Mouse (Mus musculus) adrenal gland, postnatal 10 days (tissue): ENCODE data around the gene Taf1b. TPM values are rescaled to one million over a fixed set of nuclear protein-coding genes. Genes with fewer than 3 reads are reported as not detected.

Experiments
- DNase-seq: peaks from one replicate; pipeline ENCODE4 v3.0.0; 2021; ENCODE audit warnings: mixed read lengths
- total RNA-seq, 2 experiments: library from RNA; stranded (reverse); gene quantifications; 2 replicates each; pipeline ENCODE4 v1.2.3; 2021

Gene Taf1b
- total RNA-seq, 2 experiments from 2014 or later: 14.7 to 15.3 TPM

GRCm38 (mm10) chr12:24552531-24552930 is 54.4 kb downstream of the Taf1b start:
- no peak for DNase-seq

GRCm38 (mm10) chr12:24555976-24556375 is 57.8 kb downstream of the Taf1b start:
- no peak for DNase-seq

DNA sequence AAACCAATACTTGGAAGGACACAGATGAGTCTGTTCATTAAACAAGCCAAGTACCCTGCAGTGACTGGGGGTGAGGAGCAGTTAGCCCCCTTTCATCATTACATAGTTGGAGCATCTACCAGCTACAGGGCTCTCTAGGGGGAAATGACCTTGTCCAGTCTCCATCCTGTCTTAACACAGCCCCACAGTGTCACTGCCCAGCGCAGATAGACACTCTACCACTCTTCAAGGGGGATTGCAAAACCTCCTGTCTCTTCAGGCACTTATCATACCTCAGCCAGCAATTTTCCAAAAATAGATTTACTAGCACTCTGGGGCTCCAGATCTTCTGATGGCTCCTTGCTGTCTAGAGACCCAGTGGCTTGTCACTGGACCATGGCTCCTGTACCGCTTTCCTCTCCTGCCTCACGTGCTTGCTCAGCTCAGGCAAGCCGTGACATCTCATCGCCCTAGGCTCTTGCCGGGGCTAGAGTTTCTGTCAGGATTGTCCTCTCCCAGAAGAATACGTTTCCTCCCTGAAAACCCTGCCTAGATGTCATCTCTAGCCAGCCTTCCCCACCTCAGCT is 65.3 kb downstream of the Taf1b start:
- DNase-seq: no peak

GRCm38 (mm10) chr12:24565311-24565710 is 67.2 kb downstream of the Taf1b start:
- DNase-seq: no peak

GRCm38 (mm10) chr12:24567606-24568005 is 69.4 kb downstream of the Taf1b start:
- no peak for DNase-seq

GRCm38 (mm10) chr12:24571523-24572392 is 73.6 kb downstream of the Taf1b start, which contains the start of gene Grhl1:
Grhl1 (plus strand) TSS chr12:24572283.
- DNase-seq: peak; percentile 97

- no peak for DNase-seq
Observed at GRCm38 (mm10) chr12:24572421-24573274, 74.5 kb downstream of the Taf1b start.

GRCm38 (mm10) chr12:24573275-24573580 is 75.1 kb downstream of the Taf1b start:
- no peak for DNase-seq

DNA sequence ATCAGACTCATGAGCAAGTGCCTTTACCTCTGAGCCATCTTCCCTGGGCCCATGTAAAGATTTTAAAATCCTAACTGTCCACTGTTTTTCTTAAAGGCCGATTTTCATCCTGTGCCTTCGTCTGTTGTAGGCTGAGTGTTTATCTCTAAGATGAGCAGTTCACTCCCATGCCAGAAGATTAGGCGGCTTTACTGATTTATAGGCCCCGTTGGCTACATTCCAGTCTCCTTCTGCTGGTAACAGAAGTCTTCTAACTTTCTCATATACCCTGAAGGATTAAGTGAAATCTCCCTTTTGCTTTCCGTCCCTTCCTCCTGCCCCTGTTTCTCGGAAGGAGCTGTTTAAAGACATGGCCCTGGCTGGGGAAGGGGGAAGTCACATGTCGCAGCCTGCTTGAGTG is 76.7 kb downstream of the Taf1b start:
- DNase-seq: no peak

GRCm38 (mm10) chr12:24580452-24580851 is 82.3 kb downstream of the Taf1b start:
- DNase-seq: no peak

GRCm38 (mm10) chr12:24580996-24581683 is 83.0 kb downstream of the Taf1b start:
- no peak for DNase-seq

- DNase-seq: peak; percentile 35
Observed at GRCm38 (mm10) chr12:24583653-24584052, 85.5 kb downstream of the Taf1b start.

- no peak for DNase-seq
Observed at GRCm38 (mm10) chr12:24584835-24585234, 86.7 kb downstream of the Taf1b start.

- no peak for DNase-seq
Observed at GRCm38 (mm10) chr12:24586193-24586592, 88.0 kb downstream of the Taf1b start.

DNA sequence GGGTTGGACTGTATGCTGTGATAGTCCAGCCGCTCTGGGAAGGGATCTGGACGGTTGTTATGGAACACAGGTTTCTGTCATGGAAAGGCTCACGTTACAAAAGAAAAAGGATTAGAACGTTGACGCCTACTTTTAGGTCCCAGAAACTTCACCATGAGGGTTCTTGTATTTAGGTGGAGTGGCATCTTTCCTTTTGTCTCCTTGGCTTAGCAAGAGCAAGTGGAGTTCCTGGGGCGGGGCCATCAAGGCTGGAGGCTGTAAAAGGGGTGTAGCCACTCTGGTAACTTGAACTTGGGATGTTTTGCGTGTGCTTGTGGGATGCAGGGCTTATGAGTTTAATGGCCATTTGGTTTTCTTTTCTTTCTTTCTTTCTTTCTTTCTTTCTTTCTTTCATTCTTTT is 92.2 kb downstream of the Taf1b start:
- no peak for DNase-seq

GRCm38 (mm10) chr12:24592055-24592454 is 93.9 kb downstream of the Taf1b start:
- DNase-seq: peak; percentile 16

GRCm38 (mm10) chr12:24592956-24593672 is 95.0 kb downstream of the Taf1b start:
- DNase-seq: peak; percentile 82

GRCm38 (mm10) chr12:24597376-24597775 is 99.2 kb downstream of the Taf1b start:
- no peak for DNase-seq

DNA sequence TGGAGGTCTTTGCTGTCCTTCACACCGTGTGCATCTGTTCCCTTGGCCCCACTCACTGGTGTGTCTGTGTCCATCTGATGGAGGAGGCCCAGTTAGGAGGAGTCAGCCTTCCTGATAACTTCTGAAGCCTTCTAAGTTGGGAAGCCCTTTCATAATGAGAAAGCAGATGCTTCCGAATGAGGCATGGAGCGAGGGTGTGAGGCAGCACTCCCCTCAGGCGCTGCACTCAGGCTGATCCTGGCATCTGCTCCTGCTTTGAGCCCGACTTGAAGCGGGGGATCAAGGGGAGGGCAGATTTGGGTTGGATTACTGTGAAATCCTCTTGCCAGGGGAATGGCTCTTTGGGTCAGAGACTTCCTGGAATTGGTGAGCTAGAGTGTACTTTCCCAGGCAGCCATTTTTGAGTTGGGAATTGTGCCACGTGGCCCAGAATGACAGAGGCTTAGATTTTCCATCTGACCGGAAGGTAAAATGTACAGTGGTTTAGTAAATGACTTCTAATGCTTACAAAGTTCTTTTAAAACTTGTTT is 101.3 kb downstream of the Taf1b start:
- no peak for DNase-seq

- no peak for DNase-seq
Observed at GRCm38 (mm10) chr12:24600074-24600473, 101.9 kb downstream of the Taf1b start.

GRCm38 (mm10) chr12:24600806-24601205 is 102.6 kb downstream of the Taf1b start:
- DNase-seq: peak; percentile 83
